Mouse (Mus musculus) midbrain, embryonic 14.5 days (tissue): ENCODE results near the gene A230050P20Rik. TPM values are rescaled to one million over a fixed set of nuclear protein-coding genes. Genes with fewer than 3 reads are reported as not detected.
"Not testable (repeated sequence)": the region's sequence is repeated elsewhere in the genome, so short reads cannot be mapped to it uniquely, and the experiment has no call there.

ENCODE experiments used
- ATAC-seq: fragments of 200-750 bp; cut with Nextera tagmentation; 2 replicates; pipeline ENCODE4 v1.8.0; 2017; ENCODE audit warnings: moderate number of reproducible peaks, moderate library complexity; ENCODE audit not compliant: low FRiP score, low TSS enrichment
- DNase-seq: peaks from one replicate; pipeline ENCODE4 v3.0.0-alpha.2; 2015
- H3K27ac ChIP-seq: fragments of 300-500 bp; sonication (generic); replicated peaks from 2 replicates; pipeline ENCODE4 v1.5.1; 2014; ENCODE audit warnings: mild to moderate bottlenecking, low read depth, low read length, moderate library complexity
- H3K27me3 ChIP-seq: fragments of 300-500 bp; sonication (generic); 2 replicates; pipeline ENCODE4 v1.6.1; 2014; ENCODE audit warnings: low read length, control low read depth, mixed read lengths; ENCODE audit not compliant: control insufficient read depth, insufficient read depth
- H3K36me3 ChIP-seq: fragments of 300-500 bp; sonication (generic); 2 replicates; pipeline ENCODE4 v1.6.1; 2014; ENCODE audit warnings: low read length, control low read depth; ENCODE audit not compliant: control insufficient read depth, insufficient read depth
- H3K4me1 ChIP-seq: fragments of 300-500 bp; sonication (generic); 2 replicates; pipeline ENCODE4 v1.6.1; 2014; ENCODE audit warnings: mild to moderate bottlenecking, antibody characterized with exemption, low read length, control low read depth; ENCODE audit not compliant: control insufficient read depth, insufficient read depth
- H3K4me2 ChIP-seq: fragments of 300-500 bp; sonication (generic); 2 replicates; pipeline ENCODE4 v1.6.1; 2014; ENCODE audit warnings: mild to moderate bottlenecking, low read length, moderate library complexity
- H3K4me3 ChIP-seq: fragments of 300-500 bp; sonication (generic); replicated peaks from 2 replicates; pipeline ENCODE4 v1.5.1; 2014; ENCODE audit warnings: low read depth, low read length
- H3K9ac ChIP-seq: fragments of 300-500 bp; sonication (generic); replicated peaks from 2 replicates; pipeline ENCODE4 v1.6.1; 2014; ENCODE audit warnings: mild to moderate bottlenecking, low read length, moderate library complexity
- H3K9me3 ChIP-seq: fragments of 300-500 bp; sonication (generic); 2 replicates; pipeline ENCODE4 v1.6.1; 2016; ENCODE audit warnings: low read length, control low read depth, mixed read lengths; ENCODE audit not compliant: control insufficient read depth
- WGBS: fragments of 180-500 bp; shearing (Covaris S2); extraction: QIAGEN DNeasy Blood & Tissue Kit; methylation state at CpG from one replicate; pipeline ENCODE4 v1.1.7; 2014; 5-methylcytosine and 5-hydroxymethylcytosine counted together
- polyA plus RNA-seq: library from polyadenylated mRNA; unstranded; fragments of >200 nt; fragmentation: Nextera tagmentation; extraction: Ambion mirVana; gene quantifications from 2 replicates; pipeline ENCODE4 v1.2.1, GENCODE M21; 2014

Gene A230050P20Rik
- polyA plus RNA-seq = 1.3 and 1.9 TPM in 2 replicates

- no peak within 1 kb of the TSS for H3K27ac ChIP-seq
- no peaks in the 10 kb centered on the region for H3K9me3 ChIP-seq
- peak within 1 kb of the TSS; percentile 19 for H3K4me3 ChIP-seq
- 8% methylated on average over 53 of the region's 53 CpGs for WGBS
- ATAC-seq = 0 out of 2 replicates have a peak, but pooled peaks have one; percentile 50
- no peak for DNase-seq
- H3K4me1 ChIP-seq = no peaks in the 10 kb centered on the region
- H3K27me3 ChIP-seq = peaks cover 25% of the 10 kb centered on the region
- 0 out of 2 replicates have a peak within 1 kb of the TSS, but pooled peaks have one; percentile 23 for H3K9ac ChIP-seq
- H3K4me2 ChIP-seq = peak within 1 kb of the TSS; percentile 26
- no peaks in the 10 kb centered on the region for H3K36me3 ChIP-seq
These were observed at the start of gene A230050P20Rik for GRCm38 (mm10) chr9:20868448-20869001. Gene A230050P20Rik (plus strand): TSS chr9:20868642.

DNA sequence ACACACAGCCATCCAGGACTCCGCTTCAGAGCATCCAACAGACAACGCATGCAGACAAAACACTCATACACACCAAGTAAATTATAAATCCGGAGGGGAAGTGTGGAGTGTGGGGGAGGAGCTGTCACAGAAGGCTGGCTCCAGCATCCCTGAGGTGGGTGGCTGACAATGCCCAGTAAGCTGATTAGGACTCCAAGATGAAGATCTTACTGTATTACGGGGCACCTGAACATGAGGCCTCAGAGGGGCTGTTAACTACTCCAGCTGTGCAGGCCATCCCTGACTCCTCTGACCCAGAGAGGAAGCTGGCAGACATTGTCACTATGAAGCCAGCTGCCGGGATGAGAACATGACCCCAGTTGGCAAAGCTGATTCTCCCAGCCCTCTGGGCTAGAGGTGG, 48.4 kb upstream of the A230050P20Rik start:
- Histone ChIP-seq H3K4me2 (no peak overlapping the region), H3K9me3 (no peaks in the 10 kb centered on the region), H3K27me3 (no peaks in the 10 kb centered on the region), H3K36me3 (no peaks in the 10 kb centered on the region), H3K27ac (no peak overlapping the region), H3K4me3 (no peak overlapping the region), H3K9ac (no peak overlapping the region), H3K4me1 (0 out of 2 replicates have a peak, but pooled peaks cover under 1% of the 10 kb centered on the region)
- no peak for ATAC-seq
- DNase-seq = no peak
- 62% methylated on average over 5 of the region's 5 CpGs for WGBS

DNA sequence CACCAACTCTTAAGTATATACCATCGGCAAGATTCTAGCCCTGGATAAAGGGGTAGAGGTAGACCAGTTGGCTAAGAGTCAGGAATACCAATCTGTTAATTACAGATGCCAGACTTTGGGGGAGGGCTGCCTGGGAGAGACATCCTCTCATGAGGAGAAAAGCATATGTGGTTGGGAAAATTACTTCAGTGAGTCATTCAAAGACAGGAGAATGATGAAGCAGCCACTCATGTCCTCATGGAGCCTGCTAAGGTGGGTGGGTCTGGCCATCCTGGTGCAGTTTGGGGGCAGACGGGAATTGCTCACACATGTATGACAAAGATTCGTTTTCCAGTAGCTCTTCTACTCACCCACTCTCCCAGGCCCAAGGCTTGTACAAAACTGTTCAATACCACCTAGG, 45.6 kb upstream of the A230050P20Rik start:
- Histone ChIP-seq H3K4me2 (no peak overlapping the region), H3K9ac (no peak overlapping the region), H3K36me3 (no peaks in the 10 kb centered on the region), H3K4me1 (no peaks in the 10 kb centered on the region), H3K9me3 (no peaks in the 10 kb centered on the region), H3K27me3 (no peaks in the 10 kb centered on the region), H3K27ac (no peak overlapping the region), H3K4me3 (no peak overlapping the region)
- no peak for DNase-seq
- WGBS = 89% methylated on average over 3 of the region's 3 CpGs
- ATAC-seq = no peak

DNA sequence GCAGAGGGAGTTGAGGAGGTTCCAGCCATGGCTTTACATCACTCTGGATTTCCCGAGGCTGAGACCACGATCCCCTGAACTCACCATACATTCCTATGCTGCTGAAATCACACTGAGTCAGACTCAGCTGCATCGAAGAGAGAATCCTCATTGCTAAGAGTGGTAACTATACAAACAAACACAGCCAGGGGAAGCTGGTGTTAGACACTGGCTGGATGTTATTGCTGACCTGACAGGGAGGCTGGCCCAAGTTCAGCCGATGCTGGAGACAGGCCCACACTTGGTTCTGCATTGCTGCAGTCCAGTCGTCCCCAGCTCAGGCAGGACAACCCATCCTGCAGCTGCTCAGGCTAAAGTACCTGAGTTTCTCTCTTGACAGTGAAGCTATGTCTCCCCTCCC, 42.7 kb upstream of the A230050P20Rik start:
- ATAC-seq (no peak), DNase-seq (no peak)
- H3K4me1 ChIP-seq = 0 out of 2 replicates have a peak, but pooled peaks cover 3% of the 10 kb centered on the region
- no peak overlapping the region for H3K27ac ChIP-seq
- no peaks in the 10 kb centered on the region for H3K36me3 ChIP-seq
- WGBS = 78% methylated on average over 5 of the region's 5 CpGs
- no peaks in the 10 kb centered on the region for H3K27me3 ChIP-seq
- no peak overlapping the region for H3K4me2 ChIP-seq
- no peak overlapping the region for H3K9ac ChIP-seq
- no peaks in the 10 kb centered on the region for H3K9me3 ChIP-seq
- H3K4me3 ChIP-seq = no peak overlapping the region

GRCm38 (mm10) chr9:20828127-20828526, 40.3 kb upstream of the A230050P20Rik start:
- Histone ChIP-seq H3K9ac (no peak overlapping the region), H3K27me3 (no peaks in the 10 kb centered on the region; the same call in 1 of the 2 replicates), H3K4me2 (no peak overlapping the region), H3K36me3 (no peaks in the 10 kb centered on the region), H3K4me3 (no peak overlapping the region), H3K4me1 (0 out of 2 replicates have a peak, but pooled peaks cover 4% of the 10 kb centered on the region), H3K27ac (no peak overlapping the region), H3K9me3 (no peaks in the 10 kb centered on the region)
- 97% methylated on average over 1 of the region's 1 CpGs for WGBS
- no peak for DNase-seq
- ATAC-seq = no peak

GRCm38 (mm10) chr9:20830901-20831643, 37.4 kb upstream of the A230050P20Rik start:
- Histone ChIP-seq H3K27me3 (no peaks in the 10 kb centered on the region; the same call in 1 of the 2 replicates), H3K4me2 (peak overlapping the region; percentile 39), H3K27ac (0 out of 2 replicates have a peak overlapping the region, but pooled peaks have one; percentile 9), H3K4me3 (no peak overlapping the region), H3K4me1 (0 out of 2 replicates have a peak, but pooled peaks cover 4% of the 10 kb centered on the region), H3K36me3 (no peaks in the 10 kb centered on the region), H3K9ac (peak overlapping the region; percentile 46), H3K9me3 (no peaks in the 10 kb centered on the region)
- DNase-seq (peak; percentile 96), ATAC-seq (peak; percentile 84)
- WGBS = 15% methylated on average over 19 of the region's 19 CpGs

DNA sequence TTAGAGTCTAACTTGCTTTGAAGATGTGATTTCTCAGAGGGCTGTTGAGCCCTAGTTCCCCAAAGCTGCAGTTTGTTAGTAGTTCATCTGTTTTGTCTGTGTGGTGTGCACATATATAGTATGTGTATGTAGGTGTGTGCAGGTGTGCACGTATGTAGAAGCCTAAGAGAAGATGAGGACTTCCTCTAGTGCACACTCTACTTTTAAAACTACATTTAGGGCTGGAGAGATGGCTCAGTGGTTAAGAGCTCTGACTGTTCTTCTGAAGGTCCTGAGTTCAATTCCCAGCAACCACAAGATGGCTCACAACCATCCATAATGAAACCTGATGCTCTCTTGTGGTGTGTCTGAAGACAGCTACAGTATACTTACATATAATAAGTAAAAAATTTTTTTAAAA, 33.6 kb upstream of the A230050P20Rik start:
- Histone ChIP-seq H3K36me3 (no peaks in the 10 kb centered on the region), H3K4me1 (0 out of 2 replicates have a peak, but pooled peaks cover 4% of the 10 kb centered on the region), H3K4me3 (no peak overlapping the region), H3K9ac (no peak overlapping the region), H3K9me3 (no peaks in the 10 kb centered on the region), H3K27me3 (no peaks in the 10 kb centered on the region; the same call in 1 of the 2 replicates), H3K4me2 (no peak overlapping the region), H3K27ac (no peak overlapping the region)
- no peak for ATAC-seq
- DNase-seq = no peak
- 79% methylated on average over 1 of the region's 1 CpGs for WGBS

- H3K27ac ChIP-seq, H3K4me3 ChIP-seq, H3K36me3 ChIP-seq, H3K4me1 ChIP-seq, H3K9ac ChIP-seq, ATAC-seq, DNase-seq, H3K4me2 ChIP-seq, H3K9me3 ChIP-seq, H3K27me3 ChIP-seq: not testable (repeated sequence)
- 82% methylated on average over 10 of the region's 11 CpGs for WGBS
These were observed 32.9 kb upstream of the A230050P20Rik start for GRCm38 (mm10) chr9:20835431-20835954.
